Mouse (Mus musculus): Measurements from ENCODE around the gene Olfr361.
"Not testable (repeated sequence)": the region's sequence is repeated elsewhere in the genome, so short reads cannot be mapped to it uniquely, and the experiment has no call there.

Gene Olfr361

GRCm38 (mm10) chr2:37089190-37089589 is at the start of gene Olfr361:
TSS of gene Olfr361 (minus strand) at chr2:37089290.
- DNase-seq: not testable (repeated sequence)

- no peak for DNase-seq
These were observed 28.7 kb upstream of the Olfr361 start, which contains the start of gene Olfr362 for GRCm38 (mm10) chr2:37117810-37118209. TSS of gene Olfr362 (minus strand) at chr2:37117910.

- no peak for DNase-seq
These were observed 23.6 kb downstream of the Olfr361 start, which contains the start of gene Olfr360 for GRCm38 (mm10) chr2:37065446-37065845. TSS of gene Olfr360 (plus strand) at chr2:37065746.
